Mouse (Mus musculus): ENCODE measurements at regions not wholly inside any gene's neighbourhood (a gene's known extent, or its start where the extent isn't known, plus 50 kb on each side); places are given as distances from the start of the nearest gene placed in this dataset.

DNA sequence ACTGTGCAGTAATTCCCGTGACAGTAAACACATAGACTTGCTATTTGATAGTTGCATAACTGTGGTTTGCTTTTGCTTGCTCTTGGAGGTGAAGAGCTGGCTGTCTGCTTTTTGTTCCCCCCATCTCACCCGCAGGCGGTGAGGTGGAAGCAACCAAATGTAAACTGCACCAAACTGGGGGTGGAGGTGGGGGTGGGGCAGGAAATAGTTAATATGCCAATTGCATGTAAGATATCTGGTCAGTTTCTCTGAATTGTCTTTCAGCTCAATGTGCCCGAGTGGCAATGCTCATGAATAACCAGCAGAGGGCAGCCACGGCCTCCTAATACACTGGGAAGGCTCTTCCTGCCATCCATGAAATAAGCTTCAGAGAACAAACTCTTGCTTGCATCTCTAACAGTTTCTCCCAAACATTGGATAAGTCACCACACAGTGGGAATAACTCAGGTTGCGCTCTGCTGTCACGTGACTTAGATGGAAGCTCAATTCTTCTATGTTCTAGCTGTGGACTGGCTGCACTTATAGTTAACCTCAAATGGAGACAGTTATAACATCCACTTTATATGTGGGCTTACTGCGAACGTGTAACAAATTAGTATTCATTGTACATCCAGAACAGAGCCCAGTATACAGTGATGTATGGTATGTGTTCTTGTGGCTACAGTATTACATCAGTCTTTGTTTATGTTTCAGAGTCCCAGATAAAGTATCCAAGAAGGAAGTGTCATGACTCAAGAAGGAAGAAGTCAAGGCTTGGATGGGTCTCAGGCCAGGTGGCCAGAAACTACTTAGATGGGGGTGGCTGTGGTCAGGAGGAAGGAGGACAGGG is 62.0 kb upstream of the Egflam start:
- peak; percentile 28 for DNase-seq (ENCODE audit: extremely low read depth, low read depth, low spot score)
- 0 out of 2 replicates have a peak, but pooled peaks cover 3% of the 10 kb centered on the region for H3K27me3 ChIP-seq (ENCODE audit: control insufficient read depth, insufficient read depth, low read length)
- no peak overlapping the region for H3K4me3 ChIP-seq (ENCODE audit: insufficient read depth, low read depth, low read length)
- no peak overlapping the region for H3K27ac ChIP-seq (replicated peaks; ENCODE audit: insufficient read depth, low read depth, low read length)
- no peaks in the 10 kb centered on the region for H3K36me3 ChIP-seq (ENCODE audit: control insufficient read depth, insufficient read depth, low read length)
- no peak overlapping the region for H3K9ac ChIP-seq (ENCODE audit: low read depth, low read length)
- H3K4me1 ChIP-seq (ENCODE audit: control insufficient read depth, insufficient read depth, low read length), result 0 out of 2 replicates have a peak, but pooled peaks cover 2% of the 10 kb centered on the region
- TF ChIP-seq POLR2A (IDR thresholded peaks at IDR 0.05; ENCODE audit: extremely low read depth, insufficient read depth, low read length), result no peak
- peak; percentile 73 for TF ChIP-seq CTCF (IDR thresholded peaks at IDR 0.05; ENCODE audit: low read depth, low read length)
- 24% methylated on average over 9 of the region's 9 CpGs for WGBS
- H3K79me2 ChIP-seq (ENCODE audit: control insufficient read depth, insufficient read depth, low read length), result no peaks in the 10 kb centered on the region

GRCm38 (mm10) chr15:7462549-7462948 is 64.4 kb upstream of the Egflam start:
- Histone ChIP-seq H3K27me3 (ENCODE audit: control insufficient read depth, insufficient read depth, low read length) (0 out of 2 replicates have a peak, but pooled peaks cover 3% of the 10 kb centered on the region), H3K79me2 (ENCODE audit: control insufficient read depth, insufficient read depth, low read length) (no peaks in the 10 kb centered on the region), H3K27ac (replicated peaks; ENCODE audit: insufficient read depth, low read depth, low read length) (no peak overlapping the region), H3K36me3 (ENCODE audit: control insufficient read depth, insufficient read depth, low read length) (no peaks in the 10 kb centered on the region), H3K4me1 (ENCODE audit: control insufficient read depth, insufficient read depth, low read length) (0 out of 2 replicates have a peak, but pooled peaks cover 2% of the 10 kb centered on the region), H3K4me3 (ENCODE audit: insufficient read depth, low read depth, low read length) (no peak overlapping the region), H3K9ac (ENCODE audit: low read depth, low read length) (no peak overlapping the region)
- TF ChIP-seq POLR2A (IDR thresholded peaks at IDR 0.05; ENCODE audit: extremely low read depth, insufficient read depth, low read length) (no peak), CTCF (IDR thresholded peaks at IDR 0.05; ENCODE audit: low read depth, low read length) (no peak)
- 78% methylated on average over 18 of the region's 18 CpGs for WGBS
- no peak for DNase-seq (ENCODE audit: extremely low read depth, low read depth, low spot score)

DNA sequence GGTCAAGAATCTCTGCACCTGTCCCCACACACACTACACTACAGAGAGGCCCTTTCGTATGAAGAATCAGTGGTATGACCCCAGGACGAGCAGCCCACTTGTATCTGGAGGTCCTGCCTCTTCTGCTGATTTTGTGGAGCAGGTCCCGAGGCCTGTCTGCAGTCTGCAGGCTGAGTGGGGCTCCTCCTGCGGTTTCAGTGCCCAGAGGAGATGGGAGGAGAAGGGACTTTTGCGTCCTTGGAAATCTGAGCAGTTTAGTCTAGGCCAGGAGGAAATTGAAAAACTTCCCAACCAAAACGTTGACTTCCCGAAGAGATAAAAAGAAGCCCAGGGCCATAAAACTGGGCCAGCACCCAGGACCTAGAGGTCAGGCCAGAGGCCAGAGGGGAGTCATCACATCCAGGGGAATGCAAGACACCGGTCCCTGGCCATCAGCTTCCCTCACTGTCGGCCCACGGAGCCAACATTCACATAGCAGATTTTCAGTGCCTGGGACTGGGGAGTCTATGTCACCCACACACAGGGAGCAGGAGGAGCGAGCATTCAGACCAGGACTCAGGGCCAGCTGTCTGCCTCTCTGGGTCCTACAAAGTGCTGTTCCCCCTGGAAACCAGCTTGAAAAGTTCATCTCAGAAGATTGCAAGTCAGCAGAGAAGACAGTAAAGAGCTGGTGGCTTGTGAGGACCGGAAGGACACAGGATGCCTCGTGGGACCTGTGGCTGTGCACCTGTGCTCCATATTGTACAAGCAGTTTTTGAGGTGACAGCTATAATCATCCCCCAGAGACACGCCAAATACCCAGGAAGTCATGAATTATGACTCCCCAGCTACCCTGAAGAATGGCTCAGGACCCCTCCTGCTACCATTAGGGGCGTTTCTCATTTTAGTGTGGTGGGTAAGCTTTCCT is 65.5 kb upstream of the Egflam start:
- DNase-seq (ENCODE audit: extremely low read depth, low read depth, low spot score), result no peak
- Histone ChIP-seq H3K4me3 (ENCODE audit: insufficient read depth, low read depth, low read length) (no peak overlapping the region), H3K36me3 (ENCODE audit: control insufficient read depth, insufficient read depth, low read length) (no peaks in the 10 kb centered on the region), H3K79me2 (ENCODE audit: control insufficient read depth, insufficient read depth, low read length) (no peaks in the 10 kb centered on the region), H3K4me1 (ENCODE audit: control insufficient read depth, insufficient read depth, low read length) (0 out of 2 replicates have a peak, but pooled peaks cover 2% of the 10 kb centered on the region), H3K9ac (ENCODE audit: low read depth, low read length) (no peak overlapping the region), H3K27ac (replicated peaks; ENCODE audit: insufficient read depth, low read depth, low read length) (no peak overlapping the region), H3K27me3 (ENCODE audit: control insufficient read depth, insufficient read depth, low read length) (0 out of 2 replicates have a peak, but pooled peaks cover 3% of the 10 kb centered on the region)
- 74% methylated on average over 15 of the region's 15 CpGs for WGBS
- TF ChIP-seq POLR2A (IDR thresholded peaks at IDR 0.05; ENCODE audit: extremely low read depth, insufficient read depth, low read length) (no peak), CTCF (IDR thresholded peaks at IDR 0.05; ENCODE audit: low read depth, low read length) (no peak)

- Histone ChIP-seq H3K27me3 (ENCODE audit: control insufficient read depth, insufficient read depth, low read length) (0 out of 2 replicates have a peak, but pooled peaks cover 2% of the 10 kb centered on the region), H3K9ac (ENCODE audit: low read depth, low read length) (no peak overlapping the region), H3K79me2 (ENCODE audit: control insufficient read depth, insufficient read depth, low read length) (no peaks in the 10 kb centered on the region), H3K27ac (replicated peaks; ENCODE audit: insufficient read depth, low read depth, low read length) (no peak overlapping the region), H3K36me3 (ENCODE audit: control insufficient read depth, insufficient read depth, low read length) (no peaks in the 10 kb centered on the region), H3K4me3 (ENCODE audit: insufficient read depth, low read depth, low read length) (no peak overlapping the region), H3K4me1 (ENCODE audit: control insufficient read depth, insufficient read depth, low read length) (no peaks in the 10 kb centered on the region)
- WGBS, result 19% methylated on average over 11 of the region's 11 CpGs
- DNase-seq (ENCODE audit: extremely low read depth, low read depth, low spot score), result no peak
- TF ChIP-seq POLR2A (IDR thresholded peaks at IDR 0.05; ENCODE audit: extremely low read depth, insufficient read depth, low read length) (no peak), CTCF (IDR thresholded peaks at IDR 0.05; ENCODE audit: low read depth, low read length) (no peak)
These were observed 82.0 kb upstream of the Egflam start for GRCm38 (mm10) chr15:7480211-7480610.

DNA sequence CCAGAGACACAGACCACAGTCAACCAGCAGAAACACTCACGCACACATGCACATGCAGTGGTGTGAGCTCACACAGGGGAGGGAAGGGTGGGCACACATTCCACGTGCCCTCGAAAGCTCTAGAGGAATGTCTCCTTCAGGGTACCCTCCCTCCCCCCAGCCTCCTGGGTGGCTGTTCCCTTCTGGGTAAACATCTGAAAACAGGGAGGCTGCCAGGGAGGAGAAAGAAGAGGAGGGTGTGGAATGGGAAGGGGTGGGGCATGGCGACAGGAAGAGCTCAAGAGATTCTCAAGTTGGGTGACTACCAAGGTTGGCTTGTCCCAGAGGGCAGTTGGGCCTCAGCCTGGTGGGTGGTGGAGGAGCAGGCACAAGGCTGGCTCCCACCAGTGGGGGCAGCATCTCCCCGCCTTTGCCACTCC is 82.6 kb upstream of the Egflam start:
- no peak overlapping the region for H3K9ac ChIP-seq (ENCODE audit: low read depth, low read length)
- no peak for DNase-seq (ENCODE audit: extremely low read depth, low read depth, low spot score)
- H3K27ac ChIP-seq (replicated peaks; ENCODE audit: insufficient read depth, low read depth, low read length), result no peak overlapping the region
- no peak overlapping the region for H3K4me3 ChIP-seq (ENCODE audit: insufficient read depth, low read depth, low read length)
- 0 out of 2 replicates have a peak, but pooled peaks cover 2% of the 10 kb centered on the region for H3K27me3 ChIP-seq (ENCODE audit: control insufficient read depth, insufficient read depth, low read length)
- no peaks in the 10 kb centered on the region for H3K4me1 ChIP-seq (ENCODE audit: control insufficient read depth, insufficient read depth, low read length)
- H3K36me3 ChIP-seq (ENCODE audit: control insufficient read depth, insufficient read depth, low read length), result no peaks in the 10 kb centered on the region
- TF ChIP-seq POLR2A (IDR thresholded peaks at IDR 0.05; ENCODE audit: extremely low read depth, insufficient read depth, low read length) (no peak), CTCF (IDR thresholded peaks at IDR 0.05; ENCODE audit: low read depth, low read length) (no peak)
- H3K79me2 ChIP-seq (ENCODE audit: control insufficient read depth, insufficient read depth, low read length), result no peaks in the 10 kb centered on the region
- 49% methylated on average over 5 of the region's 5 CpGs for WGBS
